Mouse (Mus musculus) lung, adult 2 months (tissue): ENCODE results near the gene Orai2.
"Not testable (repeated sequence)": the region's sequence is repeated elsewhere in the genome, so short reads cannot be mapped to it uniquely, and the experiment has no call there.

ENCODE experiments used
- CTCF ChIP-seq: fragments of 200-500 bp; IDR thresholded peaks from 2 replicates; pipeline ENCODE4 v1.5.1; 2011; ENCODE audit warnings: mild to moderate bottlenecking, low read length, control low read depth; ENCODE audit not compliant: insufficient read depth
- POLR2A ChIP-seq: fragments of 200-500 bp; IDR thresholded peaks from 2 replicates; pipeline ENCODE4 v1.6.1; 2011; ENCODE audit warnings: low read depth, mild to moderate bottlenecking, control low read depth, low read length, borderline replicate concordance; ENCODE audit errors: extremely low read depth

- TF ChIP-seq CTCF, POLR2A: not testable (repeated sequence)
Observed at GRCm38 (mm10) chr5:136211341-136212102, 41.0 kb upstream of the Orai2 start.
